Mouse (Mus musculus) E14TG2a.4 (cell line): ENCODE data around the gene Zfp977.
"Not testable (repeated sequence)": the region's sequence is repeated elsewhere in the genome, so short reads cannot be mapped to it uniquely, and the experiment has no call there.

ENCODE experiments used
- CTCF ChIP-seq: conservative IDR thresholded peaks from 2 replicates; pipeline ENCODE4 v1.5.1; 2014; ENCODE audit warnings: low read length
- POU5F1 ChIP-seq: IDR thresholded peaks from 2 replicates; pipeline ENCODE4 v1.6.1; 2014; ENCODE audit warnings: low read length, borderline replicate concordance

GRCm38 (mm10) chr7:42591311-42591710 lies 1.0 kb downstream of the Zfp977 start:
- not testable (repeated sequence) for TF ChIP-seq CTCF, POU5F1
